Mouse (Mus musculus): ENCODE data around the gene Inca1.

GRCm38 (mm10) chr11:70645461-70646258 lies 54.3 kb downstream of the Inca1 start:
- TF ChIP-seq CTCF (IDR thresholded peaks at IDR 0.05; ENCODE audit: low read depth, low read length) = no peak
- TF ChIP-seq EP300 (IDR thresholded peaks at IDR 0.05; ENCODE audit: insufficient read depth, low read depth, low read length) = no peak
